Mouse (Mus musculus) kidney, embryonic 15.5 days (tissue): ENCODE data around the gene Stx11. TPM values are rescaled to one million over a fixed set of nuclear protein-coding genes. Genes with fewer than 3 reads are reported as not detected.

Experiments
- ATAC-seq: fragments of 200-750 bp; cut with Nextera tagmentation; replicated peaks from 2 replicates; pipeline ENCODE4 v1.8.0; 2017; ENCODE audit warnings: moderate TSS enrichment; ENCODE audit not compliant: low FRiP score
- H3K27ac ChIP-seq: fragments of 300-500 bp; sonication (generic); 2 replicates; pipeline ENCODE4 v1.5.1; 2015; ENCODE audit warnings: mild to moderate bottlenecking, inconsistent platforms
- H3K27me3 ChIP-seq: fragments of 300-500 bp; sonication (generic); 2 replicates; pipeline ENCODE4 v1.6.1; 2015; ENCODE audit warnings: inconsistent platforms
- H3K36me3 ChIP-seq: fragments of 300-500 bp; sonication (generic); 2 replicates; pipeline ENCODE4 v1.6.1; 2015; ENCODE audit warnings: inconsistent platforms
- H3K4me1 ChIP-seq: fragments of 300-500 bp; sonication (generic); 2 replicates; pipeline ENCODE4 v1.6.1; 2015; ENCODE audit warnings: inconsistent platforms
- H3K4me2 ChIP-seq: fragments of 300-500 bp; sonication (generic); 2 replicates; pipeline ENCODE4 v1.6.1; 2015; ENCODE audit warnings: moderate library complexity, mild to moderate bottlenecking, inconsistent platforms
- H3K4me3 ChIP-seq: fragments of 300-500 bp; sonication (generic); replicated peaks from 2 replicates; pipeline ENCODE4 v1.5.1; 2015; ENCODE audit warnings: mild to moderate bottlenecking, inconsistent platforms
- H3K9ac ChIP-seq: fragments of 300-500 bp; sonication (generic); 2 replicates; pipeline ENCODE4 v1.6.1; 2015; ENCODE audit warnings: mild to moderate bottlenecking, inconsistent platforms
- H3K9me3 ChIP-seq: fragments of 300-500 bp; sonication (generic); replicated peaks from 2 replicates; pipeline ENCODE4 v1.6.1; 2016; ENCODE audit warnings: inconsistent platforms
- WGBS: fragments of 180-500 bp; shearing (Covaris S2); methylation state at CpG from one replicate; pipeline ENCODE4 v1.1.7; 2015; ENCODE audit warnings: mixed read lengths; 5-methylcytosine and 5-hydroxymethylcytosine counted together
- polyA plus RNA-seq: library from polyadenylated mRNA; unstranded; fragments of >200 nt; fragmentation: Nextera tagmentation; extraction: Ambion mirVana; gene quantifications from 2 replicates; pipeline ENCODE4 v1.2.1, GENCODE M21; 2015

The Stx11 gene
- polyA plus RNA-seq, 1 experiment from 2014 or later: 2.2 TPM

DNA sequence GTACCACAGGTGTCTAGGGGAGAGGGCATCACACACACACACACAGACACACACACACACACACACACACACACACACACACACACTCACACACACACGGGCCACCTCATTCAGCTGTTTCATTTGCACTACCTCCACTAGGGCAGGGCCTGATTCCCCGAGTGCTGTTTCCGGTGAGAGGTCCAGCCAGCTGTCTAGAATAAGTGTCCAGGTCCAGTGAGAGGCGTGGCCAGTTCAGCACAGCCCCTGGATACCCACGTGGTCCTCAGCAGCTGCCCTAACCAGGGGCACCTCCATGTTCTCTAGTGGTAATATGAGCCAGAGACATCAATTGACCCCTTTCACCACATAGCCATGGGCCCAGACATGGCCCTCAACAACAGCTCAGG, 60.0 kb downstream of the Stx11 start:
- H3K9me3 ChIP-seq: no peaks in the 10 kb centered on the region
- 0 out of 2 replicates have a peak, but pooled peaks cover 3% of the 10 kb centered on the region for H3K4me1 ChIP-seq
- no peak overlapping the region for H3K27ac ChIP-seq
- peak; percentile 54; the same call in 1 of the 2 replicates for ATAC-seq
- H3K36me3 ChIP-seq: no peaks in the 10 kb centered on the region
- no peaks in the 10 kb centered on the region for H3K27me3 ChIP-seq
- H3K4me3 ChIP-seq: no peak overlapping the region
- WGBS: 65% methylated on average over 5 of the region's 5 CpGs
- H3K4me2 ChIP-seq: no peak overlapping the region
- no peak overlapping the region for H3K9ac ChIP-seq

GRCm38 (mm10) chr10:12903440-12904139, 60.5 kb downstream of the Stx11 start:
- Histone ChIP-seq H3K4me2 (no peak overlapping the region), H3K9ac (no peak overlapping the region), H3K27ac (no peak overlapping the region), H3K9me3 (no peaks in the 10 kb centered on the region), H3K27me3 (no peaks in the 10 kb centered on the region), H3K4me3 (no peak overlapping the region), H3K36me3 (no peaks in the 10 kb centered on the region), H3K4me1 (0 out of 2 replicates have a peak, but pooled peaks cover 3% of the 10 kb centered on the region)
- 68% methylated on average over 5 of the region's 5 CpGs for WGBS
- ATAC-seq: no peak

- 0 out of 2 replicates have a peak, but pooled peaks cover 3% of the 10 kb centered on the region for H3K4me1 ChIP-seq
- no peaks in the 10 kb centered on the region for H3K9me3 ChIP-seq
- no peak overlapping the region for H3K27ac ChIP-seq
- H3K4me2 ChIP-seq: no peak overlapping the region
- no peak for ATAC-seq
- H3K4me3 ChIP-seq: no peak overlapping the region
- H3K9ac ChIP-seq: no peak overlapping the region
- H3K36me3 ChIP-seq: no peaks in the 10 kb centered on the region
- no peaks in the 10 kb centered on the region for H3K27me3 ChIP-seq
- 95% methylated on average over 5 of the region's 5 CpGs for WGBS
These were observed 64.2 kb downstream of the Stx11 start for GRCm38 (mm10) chr10:12899901-12900300.

DNA sequence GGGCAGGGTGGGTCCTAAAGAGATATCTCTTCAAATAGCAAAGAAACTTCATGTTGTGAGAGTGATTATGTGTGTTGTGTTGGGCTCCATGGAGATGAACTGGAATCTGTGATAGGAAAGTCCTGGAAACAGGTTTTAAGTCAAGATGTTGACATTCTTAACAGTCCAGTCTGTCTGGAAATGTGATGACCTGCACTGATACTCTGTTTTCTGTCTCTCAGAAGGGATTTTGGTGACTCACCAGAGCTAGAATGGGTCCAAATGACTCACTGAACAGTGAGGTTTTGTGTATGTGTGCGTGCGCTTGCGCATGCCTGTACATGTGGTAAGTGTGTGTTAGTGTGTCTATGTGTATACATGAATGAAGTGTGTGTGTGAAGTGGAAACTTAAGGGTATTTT, 70.8 kb downstream of the Stx11 start:
- H3K9ac ChIP-seq: no peak overlapping the region
- H3K4me2 ChIP-seq: no peak overlapping the region
- H3K4me3 ChIP-seq: no peak overlapping the region
- H3K36me3 ChIP-seq: no peaks in the 10 kb centered on the region
- H3K4me1 ChIP-seq: no peaks in the 10 kb centered on the region; the same call in 1 of the 2 replicates
- no peaks in the 10 kb centered on the region for H3K9me3 ChIP-seq
- 98% methylated on average over 3 of the region's 3 CpGs for WGBS
- no peaks in the 10 kb centered on the region for H3K27me3 ChIP-seq
- H3K27ac ChIP-seq: no peak overlapping the region
- no peak for ATAC-seq

GRCm38 (mm10) chr10:12888373-12888772, 75.7 kb downstream of the Stx11 start:
- H3K27ac ChIP-seq: no peak overlapping the region
- no peaks in the 10 kb centered on the region for H3K27me3 ChIP-seq
- H3K9ac ChIP-seq: no peak overlapping the region
- H3K36me3 ChIP-seq: no peaks in the 10 kb centered on the region
- H3K9me3 ChIP-seq: no peaks in the 10 kb centered on the region
- H3K4me2 ChIP-seq: no peak overlapping the region
- no peak overlapping the region for H3K4me3 ChIP-seq
- ATAC-seq: peak; percentile 59; the same call in 1 of the 2 replicates
- H3K4me1 ChIP-seq: peaks cover 7% of the 10 kb centered on the region
- WGBS: 60% methylated on average over 13 of the region's 13 CpGs

Other genes starting within 250 kb of the Stx11 start
- 85.2 and 86.1 TPM in 2 replicates for gene Utrn, start 94.9 kb downstream of the Stx11 start, polyA plus RNA-seq
- 37.1 and 38.1 TPM in 2 replicates for gene Sf3b5, start 41.0 kb upstream of the Stx11 start, polyA plus RNA-seq
- gene Plagl1, start 96.2 kb upstream of the Stx11 start, polyA plus RNA-seq: 99.2 and 114 TPM in 2 replicates
- gene Zc2hc1b, start 213.7 kb upstream of the Stx11 start, polyA plus RNA-seq: not detected in 2 replicates
- 63.0 and 68.6 TPM in 2 replicates for gene Ltv1, start 228.9 kb upstream of the Stx11 start, polyA plus RNA-seq